Mouse (Mus musculus): ENCODE results near the gene Mut. TPM values are rescaled to one million over a fixed set of nuclear protein-coding genes. Genes with fewer than 3 reads are reported as not detected.

The Mut gene
- 10.0 TPM for total RNA-seq (2023)

GRCm38 (mm10) chr17:40934420-40935231 is at the start of gene Mut, which contains the start of gene Cenpq:
Gene Mut (plus strand): TSS chr17:40934685.
Gene Cenpq (minus strand): TSS chr17:40935047.

GRCm38 (mm10) chr17:40914250-40914649 is 20.2 kb upstream of the Mut start, which contains the start of gene Glyatl3:
Gene Glyatl3 (minus strand): TSS chr17:40914350.

Other genes starting within 250 kb of the Mut start
- gene Esp1, start 207.6 kb upstream of the Mut start, total RNA-seq (2023) = not detected
- gene Crisp2, start 127.7 kb upstream of the Mut start, total RNA-seq (2023) = not detected
- gene Rhag, start 123.6 kb upstream of the Mut start, total RNA-seq (2023) = 0.47 TPM
- not detected for gene 9130008F23Rik, start 54.1 kb upstream of the Mut start, total RNA-seq (2023)
- not detected for gene Glyatl3, start 20.3 kb upstream of the Mut start, total RNA-seq (2023)
- 39.0 TPM for gene Cenpq, start 362 bp downstream of the Mut start, total RNA-seq (2023)

All from CD4-positive naive resting alpha-beta T cell, adult 76 days (primary cell).